Mouse (Mus musculus) E14TG2a.4 (cell line): ENCODE data around the gene Abhd10.

Source experiments
- CTCF ChIP-seq: conservative IDR thresholded peaks from 2 replicates; pipeline ENCODE4 v1.5.1; 2014; ENCODE audit warnings: low read length
- NANOG ChIP-seq: IDR thresholded peaks from 2 replicates; pipeline ENCODE4 v1.6.1; 2014; ENCODE audit warnings: borderline replicate concordance, low read length, mixed read lengths
- POU5F1 ChIP-seq: IDR thresholded peaks from 2 replicates; pipeline ENCODE4 v1.6.1; 2014; ENCODE audit warnings: low read length, borderline replicate concordance

DNA sequence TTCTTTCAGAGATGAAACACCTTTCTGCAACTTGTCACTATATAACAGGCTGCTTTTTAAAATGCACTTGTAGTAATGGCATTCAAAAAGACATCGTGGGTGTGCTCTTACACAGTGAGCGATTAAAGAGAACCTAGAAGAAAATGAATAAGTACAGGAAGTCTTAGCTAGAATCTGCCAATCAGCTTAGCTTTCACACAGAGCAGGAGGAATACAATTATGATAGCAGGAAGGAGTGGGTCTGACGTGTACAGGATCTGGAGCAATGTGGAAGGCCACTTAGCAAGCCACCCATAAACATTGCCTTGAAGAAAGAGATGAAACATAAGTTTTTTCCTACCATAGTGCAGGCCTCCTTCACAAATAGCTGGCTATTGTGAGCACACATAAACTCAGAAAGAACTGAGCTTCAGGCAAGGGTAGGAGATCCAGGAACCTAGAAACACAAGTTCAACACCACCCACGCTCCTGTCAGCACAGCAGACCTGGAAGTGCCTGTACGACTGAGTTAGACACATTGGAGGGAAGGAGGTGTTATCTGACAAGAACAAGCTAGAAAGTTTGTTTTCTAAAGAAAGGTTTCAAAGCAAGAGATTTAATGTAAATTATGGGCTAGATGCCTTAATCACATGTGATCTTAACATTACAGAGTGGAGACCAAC lies 28.1 kb downstream of the Abhd10 start:
- TF ChIP-seq CTCF (no peak), NANOG (no peak), POU5F1 (no peak)
